Mouse (Mus musculus) lung, embryonic 15.5 days (tissue): ENCODE measurements at regions not wholly inside any gene's neighbourhood (a gene's known extent, or its start where the extent isn't known, plus 50 kb on each side); places are given as distances from the start of the nearest gene placed in this dataset.

ENCODE experiments used
- ATAC-seq: fragments of 200-750 bp; cut with Nextera tagmentation; 2 replicates; pipeline ENCODE4 v1.8.0; 2017; ENCODE audit warnings: moderate number of reproducible peaks, borderline replicate concordance; ENCODE audit not compliant: low FRiP score, low TSS enrichment; ENCODE audit errors: extremely low read depth
- H3K27ac ChIP-seq: fragments of 300-500 bp; sonication (generic); 2 replicates; pipeline ENCODE4 v1.5.1; 2015; ENCODE audit warnings: moderate library complexity, mild to moderate bottlenecking, inconsistent platforms
- H3K27me3 ChIP-seq: fragments of 300-500 bp; sonication (generic); 2 replicates; pipeline ENCODE4 v1.6.1; 2015; ENCODE audit warnings: inconsistent platforms
- H3K36me3 ChIP-seq: fragments of 300-500 bp; sonication (generic); 2 replicates; pipeline ENCODE4 v1.6.1; 2015; ENCODE audit warnings: inconsistent platforms
- H3K4me1 ChIP-seq: fragments of 300-500 bp; sonication (generic); 2 replicates; pipeline ENCODE4 v1.6.1; 2015; ENCODE audit warnings: inconsistent platforms
- H3K4me2 ChIP-seq: fragments of 300-500 bp; sonication (generic); 2 replicates; pipeline ENCODE4 v1.6.1; 2015; ENCODE audit warnings: inconsistent platforms, mild to moderate bottlenecking, moderate library complexity
- H3K4me3 ChIP-seq: fragments of 300-500 bp; sonication (generic); 2 replicates; pipeline ENCODE4 v1.5.1; 2015; ENCODE audit warnings: mild to moderate bottlenecking, inconsistent platforms
- H3K9ac ChIP-seq: fragments of 300-500 bp; sonication (generic); 2 replicates; pipeline ENCODE4 v1.6.1; 2015; ENCODE audit warnings: inconsistent platforms
- H3K9me3 ChIP-seq: fragments of 300-500 bp; sonication (generic); 2 replicates; pipeline ENCODE4 v1.6.1; 2016; ENCODE audit warnings: inconsistent platforms
- whole genome bisulfite sequencing: fragments of 180-500 bp; shearing (Covaris S2); methylation state at CpG from one replicate; pipeline ENCODE4 v1.1.7; 2015; 5-methylcytosine and 5-hydroxymethylcytosine counted together

- 56% methylated on average over 9 of the region's 9 CpGs for WGBS
- H3K4me1 ChIP-seq, result peaks cover 13% of the 10 kb centered on the region
- no peak overlapping the region for H3K4me3 ChIP-seq
- no peaks in the 10 kb centered on the region for H3K9me3 ChIP-seq
- no peaks in the 10 kb centered on the region for H3K27me3 ChIP-seq
- ATAC-seq, result no peak
- no peak overlapping the region for H3K4me2 ChIP-seq
- no peak overlapping the region for H3K27ac ChIP-seq
- no peak overlapping the region for H3K9ac ChIP-seq
- no peaks in the 10 kb centered on the region for H3K36me3 ChIP-seq
These were observed 68.6 kb downstream of the Tomm20 start for GRCm38 (mm10) chr8:126877039-126877365.

DNA sequence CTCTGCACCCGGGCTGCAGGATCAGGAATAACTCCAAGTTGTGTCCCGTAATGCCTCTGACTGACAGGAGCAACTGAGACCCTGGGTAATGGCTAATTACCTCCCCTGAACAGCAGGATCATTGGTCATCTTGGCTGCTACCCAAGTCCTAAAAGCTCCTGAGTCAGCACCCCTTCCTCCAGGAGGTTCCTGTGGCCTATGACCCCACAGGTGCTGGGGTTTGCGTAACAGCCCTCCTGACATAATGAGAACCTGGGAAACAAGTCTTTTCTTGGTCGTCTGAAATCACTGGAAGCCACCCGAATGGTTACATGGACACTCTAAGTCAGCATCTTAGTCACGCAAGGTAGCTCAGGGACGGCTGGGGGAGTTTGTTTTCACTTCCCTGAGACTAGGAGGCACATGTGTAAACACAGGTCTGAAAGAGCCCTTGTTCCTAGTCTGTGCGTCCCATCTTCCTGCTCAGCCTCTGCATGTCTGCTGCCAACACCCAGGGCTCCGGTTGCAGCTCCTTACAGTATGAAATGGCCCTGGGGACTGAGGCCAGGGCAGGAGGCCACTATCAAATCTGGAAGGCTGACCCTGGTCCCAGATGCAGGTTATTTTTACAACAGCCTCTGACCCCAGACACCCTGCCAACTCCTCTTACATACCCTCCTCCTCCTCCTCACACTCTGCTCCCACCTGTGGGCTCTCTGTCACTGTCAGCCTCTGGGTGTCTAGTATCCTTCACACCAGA, 69.2 kb downstream of the Tomm20 start:
- no peaks in the 10 kb centered on the region for H3K36me3 ChIP-seq
- no peak overlapping the region for H3K9ac ChIP-seq
- no peaks in the 10 kb centered on the region for H3K9me3 ChIP-seq
- H3K27me3 ChIP-seq, result no peaks in the 10 kb centered on the region
- ATAC-seq, result no peak
- H3K4me3 ChIP-seq, result no peak overlapping the region
- 32% methylated on average over 9 of the region's 9 CpGs for WGBS
- H3K27ac ChIP-seq, result no peak overlapping the region
- no peak overlapping the region for H3K4me2 ChIP-seq
- peaks cover 13% of the 10 kb centered on the region for H3K4me1 ChIP-seq

GRCm38 (mm10) chr8:126875491-126876155, 70.0 kb downstream of the Tomm20 start:
- 0 out of 2 replicates have a peak overlapping the region, but pooled peaks have one; percentile 6 for H3K27ac ChIP-seq

DNA sequence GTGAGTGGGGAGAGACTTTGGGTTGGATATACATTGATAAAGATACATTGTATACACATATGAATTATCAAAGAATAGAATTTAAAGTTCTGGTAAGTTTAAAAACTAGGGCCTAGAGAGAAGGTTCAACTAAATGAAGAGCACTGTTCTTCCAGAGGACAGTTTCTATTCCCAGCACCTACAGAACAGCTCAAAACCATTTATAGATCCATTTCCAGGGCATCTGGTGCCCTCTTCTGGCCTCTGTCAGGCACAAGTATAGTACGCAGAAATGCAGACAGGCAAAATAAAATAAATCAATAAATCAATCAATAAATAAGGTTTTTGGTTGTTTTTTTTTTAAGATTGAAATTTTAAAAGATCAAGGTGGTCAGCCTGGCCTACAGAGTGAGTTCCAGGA, 70.8 kb downstream of the Tomm20 start:
- Histone ChIP-seq H3K27ac (no peak overlapping the region), H3K4me3 (no peak overlapping the region), H3K27me3 (no peaks in the 10 kb centered on the region), H3K4me2 (no peak overlapping the region), H3K9me3 (no peaks in the 10 kb centered on the region), H3K36me3 (no peaks in the 10 kb centered on the region), H3K4me1 (peaks cover 13% of the 10 kb centered on the region), H3K9ac (no peak overlapping the region)
- 93% methylated on average over 1 of the region's 1 CpGs for WGBS
- no peak for ATAC-seq

More at GRCm38 (mm10) chr8:126875491-126876155, 70.0 kb downstream of the Tomm20 start:
- no peak for ATAC-seq
- H3K27me3 ChIP-seq, result no peaks in the 10 kb centered on the region
- no peaks in the 10 kb centered on the region for H3K36me3 ChIP-seq
- no peak overlapping the region for H3K4me3 ChIP-seq
- peaks cover 13% of the 10 kb centered on the region for H3K4me1 ChIP-seq
- no peaks in the 10 kb centered on the region for H3K9me3 ChIP-seq
- 62% methylated on average over 7 of the region's 7 CpGs for WGBS
- no peak overlapping the region for H3K4me2 ChIP-seq
- no peak overlapping the region for H3K9ac ChIP-seq

GRCm38 (mm10) chr8:126874126-126874730, 71.4 kb downstream of the Tomm20 start:
- no peak overlapping the region for H3K27ac ChIP-seq
- H3K9me3 ChIP-seq, result no peaks in the 10 kb centered on the region
- H3K36me3 ChIP-seq, result no peaks in the 10 kb centered on the region
- 80% methylated on average over 6 of the region's 6 CpGs for WGBS
- H3K9ac ChIP-seq, result no peak overlapping the region
- no peaks in the 10 kb centered on the region for H3K27me3 ChIP-seq
- H3K4me1 ChIP-seq, result peaks cover 17% of the 10 kb centered on the region
- no peak for ATAC-seq
- H3K4me3 ChIP-seq, result no peak overlapping the region
- no peak overlapping the region for H3K4me2 ChIP-seq

DNA sequence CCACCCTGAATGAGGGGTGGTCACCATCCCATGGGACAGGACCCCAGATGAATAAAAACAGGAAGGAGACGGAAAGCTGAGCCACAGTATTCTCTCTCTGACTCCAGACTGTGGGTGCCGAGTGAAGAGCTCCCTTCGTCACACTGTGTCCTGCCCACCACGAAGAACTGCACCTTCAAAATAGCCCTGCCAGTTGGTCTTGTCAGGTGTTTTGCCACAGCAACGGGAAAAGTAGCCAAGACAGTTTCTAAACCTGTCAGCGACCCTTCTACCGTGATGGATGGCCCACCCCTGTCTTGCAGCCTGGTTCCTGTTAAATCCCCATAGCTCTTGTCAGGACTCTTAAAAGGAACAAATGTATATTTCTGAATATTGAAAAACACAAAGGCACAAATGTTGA, 72.3 kb downstream of the Tomm20 start:
- H3K9me3 ChIP-seq, result no peaks in the 10 kb centered on the region
- no peak overlapping the region for H3K4me2 ChIP-seq
- no peak overlapping the region for H3K27ac ChIP-seq
- WGBS, result 51% methylated on average over 7 of the region's 7 CpGs
- peaks cover 22% of the 10 kb centered on the region for H3K4me1 ChIP-seq
- no peak overlapping the region for H3K4me3 ChIP-seq
- no peaks in the 10 kb centered on the region for H3K36me3 ChIP-seq
- no peak overlapping the region for H3K9ac ChIP-seq
- H3K27me3 ChIP-seq, result no peaks in the 10 kb centered on the region
- ATAC-seq, result no peak

- no peak for ATAC-seq
- Histone ChIP-seq H3K36me3 (no peaks in the 10 kb centered on the region), H3K9ac (no peak overlapping the region), H3K27me3 (no peaks in the 10 kb centered on the region), H3K4me3 (no peak overlapping the region), H3K4me1 (peaks cover 22% of the 10 kb centered on the region), H3K9me3 (no peaks in the 10 kb centered on the region), H3K27ac (no peak overlapping the region), H3K4me2 (no peak overlapping the region)
- 87% methylated on average over 4 of the region's 4 CpGs for whole genome bisulfite sequencing
These were observed 73.1 kb downstream of the Tomm20 start for GRCm38 (mm10) chr8:126872574-126872973.

GRCm38 (mm10) chr8:126872133-126872532, 73.5 kb downstream of the Tomm20 start:
- no peak for ATAC-seq
- 76% methylated on average over 8 of the region's 8 CpGs for WGBS
- Histone ChIP-seq H3K27ac (no peak overlapping the region), H3K4me3 (no peak overlapping the region), H3K4me2 (no peak overlapping the region), H3K9ac (no peak overlapping the region), H3K4me1 (peaks cover 22% of the 10 kb centered on the region), H3K9me3 (no peaks in the 10 kb centered on the region), H3K27me3 (no peaks in the 10 kb centered on the region), H3K36me3 (no peaks in the 10 kb centered on the region)

DNA sequence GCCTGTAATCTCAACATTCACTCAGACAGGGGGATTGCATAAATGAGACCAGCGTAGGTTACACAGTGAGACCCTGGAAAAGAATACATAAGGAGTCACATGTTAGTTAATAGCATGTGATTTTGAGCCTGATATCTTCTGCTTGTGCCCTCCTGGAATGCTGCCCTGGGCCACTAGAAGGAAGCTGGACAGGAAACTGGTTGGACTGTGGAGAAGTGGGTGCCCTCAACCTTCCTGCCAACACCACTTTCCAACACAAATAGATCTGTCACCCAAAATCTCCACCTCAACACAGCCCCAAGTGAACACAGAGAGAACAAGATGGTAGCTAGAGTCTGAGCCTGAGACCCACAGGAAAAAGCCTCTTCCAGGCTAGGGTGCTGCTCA, 76.2 kb downstream of the Tomm20 start:
- WGBS, result 74% methylated on average over 1 of the region's 1 CpGs
- H3K9me3 ChIP-seq, result no peaks in the 10 kb centered on the region
- 0 out of 2 replicates have a peak, but pooled peaks cover 9% of the 10 kb centered on the region for H3K4me1 ChIP-seq
- no peak for ATAC-seq
- H3K27me3 ChIP-seq, result no peaks in the 10 kb centered on the region
- H3K9ac ChIP-seq, result no peak overlapping the region
- H3K27ac ChIP-seq, result no peak overlapping the region
- no peak overlapping the region for H3K4me3 ChIP-seq
- H3K36me3 ChIP-seq, result no peaks in the 10 kb centered on the region
- H3K4me2 ChIP-seq, result no peak overlapping the region

DNA sequence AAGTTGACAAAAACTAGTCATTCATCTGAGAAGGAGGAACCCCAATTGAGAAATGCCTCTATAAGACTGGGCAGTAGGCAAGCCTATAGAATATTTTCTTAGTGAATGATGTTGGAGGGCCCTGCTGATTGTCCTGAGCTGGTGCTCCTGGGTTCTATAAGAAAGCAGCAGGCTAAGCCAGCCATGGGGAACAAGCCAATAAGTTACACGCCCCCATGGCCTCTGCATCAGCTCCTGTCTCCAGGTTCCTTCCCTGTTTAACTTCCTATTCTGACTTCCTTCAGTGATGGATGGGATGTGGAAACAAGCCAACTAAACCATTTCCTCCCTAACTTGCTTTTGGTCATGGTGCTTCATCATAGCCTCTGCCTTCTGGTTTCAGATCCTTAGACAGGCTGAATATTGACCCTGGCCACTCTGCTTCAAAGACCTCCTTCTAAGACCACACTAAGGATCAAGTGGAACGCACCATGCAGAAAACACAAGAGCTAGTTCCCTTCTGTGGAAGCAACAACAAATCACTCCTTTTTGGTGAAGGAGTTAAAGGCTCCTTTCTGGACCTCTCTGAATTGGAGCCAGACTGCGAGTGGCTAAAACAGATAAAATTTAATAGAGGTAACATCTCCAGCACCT, 76.7 kb downstream of the Tomm20 start:
- no peak overlapping the region for H3K27ac ChIP-seq

DNA sequence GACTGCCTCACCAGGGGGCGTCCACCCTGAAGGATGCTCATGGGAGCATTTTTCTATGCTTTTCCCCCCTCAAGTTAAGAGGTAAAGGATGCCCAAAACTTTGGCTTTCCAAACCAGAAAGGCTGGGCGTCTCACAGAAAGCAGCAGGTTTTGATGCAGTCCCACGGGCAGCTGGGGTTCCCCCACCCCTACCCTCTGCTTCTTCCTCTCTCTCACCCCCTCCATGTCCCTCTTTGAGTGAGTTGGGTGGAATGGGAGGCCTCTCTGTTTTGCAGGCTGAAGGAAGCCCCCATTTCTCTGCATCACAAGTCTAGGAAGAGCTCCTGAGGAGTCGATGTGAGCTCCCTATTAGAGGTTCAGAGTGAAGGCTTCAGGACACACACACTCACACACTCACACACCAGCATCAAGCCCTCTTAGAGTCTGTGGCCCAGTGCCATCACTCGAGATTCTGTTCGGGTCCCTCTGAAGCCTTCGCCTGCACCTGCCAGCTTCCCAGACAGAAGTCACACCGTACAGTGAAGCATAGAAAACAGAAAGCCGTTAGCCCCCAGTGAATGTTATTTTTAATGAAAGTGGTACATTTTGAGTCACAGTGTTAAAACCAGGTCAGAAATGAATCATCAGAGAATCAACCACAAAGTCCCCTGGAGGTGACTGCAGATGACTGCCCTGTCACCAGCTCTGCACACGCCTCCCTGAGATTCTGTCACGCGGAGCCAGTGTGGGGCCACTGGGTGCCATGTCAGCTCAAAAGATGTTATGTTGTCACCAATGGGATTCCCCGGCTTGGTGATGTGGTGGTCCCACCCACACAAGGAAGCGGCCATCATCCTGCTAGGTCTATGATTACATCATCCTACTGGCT, 78.3 kb downstream of the Tomm20 start:
- H3K9ac ChIP-seq, result no peak overlapping the region
- H3K36me3 ChIP-seq, result no peaks in the 10 kb centered on the region
- 75% methylated on average over 14 of the region's 14 CpGs for WGBS
- no peak; the same call in 1 of the 2 replicates for ATAC-seq
- no peaks in the 10 kb centered on the region for H3K27me3 ChIP-seq
- H3K4me3 ChIP-seq, result no peak overlapping the region
- H3K9me3 ChIP-seq, result no peaks in the 10 kb centered on the region
- no peak overlapping the region for H3K4me2 ChIP-seq
- H3K27ac ChIP-seq, result no peak overlapping the region
- H3K4me1 ChIP-seq, result 0 out of 2 replicates have a peak, but pooled peaks cover 9% of the 10 kb centered on the region

More for the DNA sequence above, 76.7 kb downstream of the Tomm20 start:
- Histone ChIP-seq H3K9me3 (no peaks in the 10 kb centered on the region), H3K4me2 (no peak overlapping the region), H3K4me3 (no peak overlapping the region), H3K27me3 (no peaks in the 10 kb centered on the region), H3K36me3 (no peaks in the 10 kb centered on the region), H3K9ac (no peak overlapping the region), H3K4me1 (0 out of 2 replicates have a peak, but pooled peaks cover 9% of the 10 kb centered on the region)
- ATAC-seq, result no peak
- 56% methylated on average over 3 of the region's 3 CpGs for WGBS
